Mouse (Mus musculus) ES-Bruce4 (cell line): ENCODE data around the gene Sdsl.

ENCODE experiments used
- CTCF ChIP-seq: IDR thresholded peaks from one replicate; pipeline ENCODE4 v1.8.1; 2011; ENCODE audit warnings: low read depth, low read length
- EP300 ChIP-seq: IDR thresholded peaks from 2 replicates; pipeline ENCODE4 v1.6.1; 2011; ENCODE audit warnings: low read depth, low read length; ENCODE audit not compliant: insufficient read depth
- POLR2A ChIP-seq: IDR thresholded peaks from one replicate; pipeline ENCODE4 v1.8.1; 2011; ENCODE audit warnings: low read length; ENCODE audit not compliant: insufficient read depth

- TF ChIP-seq POLR2A (no peak), CTCF (peak; percentile 94), EP300 (no peak)
Measured at GRCm38 (mm10) chr5:120440733-120441132, 31.9 kb downstream of the Sdsl start.
